Mouse (Mus musculus) midbrain, postnatal 0 days (tissue): ENCODE data around the gene Cldn19. TPM values are rescaled to one million over a fixed set of nuclear protein-coding genes. Genes with fewer than 3 reads are reported as not detected.
A peak's percentile ranks its signal among the peaks of the same experiment; 100 is the strongest.

Experiments used
- ATAC-seq: fragments of 200-750 bp; cut with Nextera tagmentation; 2 replicates; pipeline ENCODE4 v1.8.0; 2017; ENCODE audit warnings: moderate number of reproducible peaks, mild to moderate bottlenecking, moderate TSS enrichment, moderate library complexity; ENCODE audit not compliant: low FRiP score
- DNase-seq: peaks from one replicate; pipeline ENCODE4 v3.0.0-alpha.2; 2015; ENCODE audit warnings: low spot score
- H3K27ac ChIP-seq: fragments of 300-500 bp; sonication (generic); 2 replicates; pipeline ENCODE4 v1.5.1; 2014; ENCODE audit warnings: low read depth, mild to moderate bottlenecking, low read length, mixed read lengths
- H3K27me3 ChIP-seq: fragments of 300-500 bp; sonication (generic); 2 replicates; pipeline ENCODE4 v1.6.1; 2014; ENCODE audit warnings: low read length, control low read depth, mixed read lengths; ENCODE audit not compliant: insufficient read depth
- H3K36me3 ChIP-seq: fragments of 300-500 bp; sonication (generic); 2 replicates; pipeline ENCODE4 v1.6.1; 2014; ENCODE audit warnings: low read length, control low read depth, mixed read lengths; ENCODE audit not compliant: insufficient read depth
- H3K4me1 ChIP-seq: fragments of 300-500 bp; sonication (generic); 2 replicates; pipeline ENCODE4 v1.6.1; 2014; ENCODE audit warnings: mild to moderate bottlenecking, control low read depth, antibody characterized with exemption, low read length, mixed read lengths; ENCODE audit not compliant: insufficient read depth
- H3K4me2 ChIP-seq: fragments of 300-500 bp; sonication (generic); 2 replicates; pipeline ENCODE4 v1.6.1; 2014; ENCODE audit warnings: low read depth, mild to moderate bottlenecking, low read length, mixed read lengths; ENCODE audit not compliant: poor library complexity, severe bottlenecking
- H3K4me3 ChIP-seq: fragments of 300-500 bp; sonication (generic); 2 replicates; pipeline ENCODE4 v1.5.1; 2014; ENCODE audit warnings: low read depth, mild to moderate bottlenecking, low read length, moderate library complexity
- H3K9ac ChIP-seq: fragments of 300-500 bp; sonication (generic); replicated peaks from 2 replicates; pipeline ENCODE4 v1.6.1; 2014; ENCODE audit warnings: mild to moderate bottlenecking, low read length, moderate library complexity, mixed read lengths; ENCODE audit not compliant: poor library complexity, severe bottlenecking
- H3K9me3 ChIP-seq: fragments of 300-500 bp; sonication (generic); 2 replicates; pipeline ENCODE4 v1.6.1; 2016; ENCODE audit warnings: low read length, control low read depth
- CTCF ChIP-seq: IDR thresholded peaks from 2 replicates; pipeline ENCODE4 v1.5.1; 2016; ENCODE audit warnings: antibody characterized with exemption, mild to moderate bottlenecking
- WGBS: fragments of 180-500 bp; shearing (Covaris S2); extraction: QIAGEN DNeasy Blood & Tissue Kit; methylation state at CpG from one replicate; pipeline ENCODE4 v1.1.7; 2014; 5-methylcytosine and 5-hydroxymethylcytosine counted together
- polyA plus RNA-seq: library from polyadenylated mRNA; unstranded; fragments of >200 nt; fragmentation: Nextera tagmentation; extraction: Ambion mirVana; gene quantifications from 2 replicates; pipeline ENCODE4 v1.2.1, GENCODE M21; 2015
- total RNA-seq: library from RNA; depleted of rRNA; stranded (reverse); fragments of >200 nt; gene quantifications from 2 replicates; pipeline ENCODE4 v1.2.3, GENCODE M21; 2014; rRNA removed

Cldn19 gene
- total RNA-seq: 2.7 and 4.5 TPM in 2 replicates
- 0.75 and 0.77 TPM in 2 replicates for polyA plus RNA-seq

- peaks cover 9% of the 10 kb centered on the region for H3K4me1 ChIP-seq
- H3K9me3 ChIP-seq: no peaks in the 10 kb centered on the region
- H3K36me3 ChIP-seq: no peaks in the 10 kb centered on the region
- H3K4me2 ChIP-seq: no peak within 1 kb of the TSS
- DNase-seq (no peak), ATAC-seq (no peak)
- TF ChIP-seq CTCF: no peak
- 69% methylated on average over 12 of the region's 12 CpGs for WGBS
- H3K27ac ChIP-seq: peak within 1 kb of the TSS; percentile 62; the same call in 1 of the 2 replicates
- H3K4me3 ChIP-seq: no peak within 1 kb of the TSS
- 0 out of 2 replicates have a peak within 1 kb of the TSS, but pooled peaks have one; percentile 33 for H3K9ac ChIP-seq
- no peaks in the 10 kb centered on the region for H3K27me3 ChIP-seq
These were observed at the start of gene Cldn19 for GRCm38 (mm10) chr4:119255351-119255750. Gene Cldn19 (plus strand): TSS chr4:119255414.

GRCm38 (mm10) chr4:119216667-119217066 is 38.5 kb upstream of the Cldn19 start:
- Histone ChIP-seq H3K27ac (no peak overlapping the region), H3K4me3 (no peak overlapping the region), H3K9me3 (no peaks in the 10 kb centered on the region), H3K4me2 (no peak overlapping the region), H3K4me1 (no peaks in the 10 kb centered on the region), H3K27me3 (no peaks in the 10 kb centered on the region), H3K36me3 (no peaks in the 10 kb centered on the region), H3K9ac (no peak overlapping the region)
- DNase-seq (no peak), ATAC-seq (no peak)
- 70% methylated on average over 8 of the region's 8 CpGs for WGBS
- TF ChIP-seq CTCF: no peak

- no peak within 1 kb of the TSS for H3K4me2 ChIP-seq
- no peak for TF ChIP-seq CTCF
- DNase-seq (no peak), ATAC-seq (peak; percentile 38; the same call in 1 of the 2 replicates)
- no peaks in the 10 kb centered on the region for H3K27me3 ChIP-seq
- no peak within 1 kb of the TSS for H3K9ac ChIP-seq
- no peak within 1 kb of the TSS for H3K4me3 ChIP-seq
- H3K9me3 ChIP-seq: no peaks in the 10 kb centered on the region
- H3K27ac ChIP-seq: no peak within 1 kb of the TSS
- H3K4me1 ChIP-seq: no peaks in the 10 kb centered on the region
- no peaks in the 10 kb centered on the region for H3K36me3 ChIP-seq
- 14% methylated on average over 11 of the region's 11 CpGs for WGBS
These were observed 37.0 kb upstream of the Cldn19 start, which contains the start of gene Tmem269 for GRCm38 (mm10) chr4:119218169-119218568. Gene Tmem269 (minus strand): TSS chr4:119218217.

GRCm38 (mm10) chr4:119223696-119224095 is 31.5 kb upstream of the Cldn19 start:
- H3K4me1 ChIP-seq: no peaks in the 10 kb centered on the region
- H3K27ac ChIP-seq: no peak overlapping the region
- peak; percentile 71 for TF ChIP-seq CTCF
- ATAC-seq (no peak), DNase-seq (peak; percentile 22)
- H3K9ac ChIP-seq: no peak overlapping the region
- H3K4me3 ChIP-seq: no peak overlapping the region
- H3K27me3 ChIP-seq: no peaks in the 10 kb centered on the region
- WGBS: 96% methylated on average over 1 of the region's 1 CpGs
- peaks cover 29% of the 10 kb centered on the region for H3K36me3 ChIP-seq
- no peak overlapping the region for H3K4me2 ChIP-seq
- H3K9me3 ChIP-seq: no peaks in the 10 kb centered on the region

- ATAC-seq: no peak
These were observed 30.7 kb upstream of the Cldn19 start for GRCm38 (mm10) chr4:119224534-119224933.

GRCm38 (mm10) chr4:119225719-119226118 is 29.5 kb upstream of the Cldn19 start:
- H3K9me3 ChIP-seq: no peaks in the 10 kb centered on the region
- WGBS: 91% methylated on average over 9 of the region's 9 CpGs
- no peak for ATAC-seq

More at GRCm38 (mm10) chr4:119224534-119224933, 30.7 kb upstream of the Cldn19 start:
- Histone ChIP-seq H3K36me3 (peaks cover 29% of the 10 kb centered on the region), H3K9me3 (no peaks in the 10 kb centered on the region), H3K4me2 (no peak overlapping the region), H3K9ac (no peak overlapping the region), H3K27ac (no peak overlapping the region), H3K27me3 (no peaks in the 10 kb centered on the region), H3K4me3 (no peak overlapping the region), H3K4me1 (no peaks in the 10 kb centered on the region)
- no peak for DNase-seq
- 97% methylated on average over 3 of the region's 3 CpGs for WGBS
- no peak for TF ChIP-seq CTCF

More at GRCm38 (mm10) chr4:119225719-119226118, 29.5 kb upstream of the Cldn19 start:
- no peak overlapping the region for H3K9ac ChIP-seq
- H3K4me1 ChIP-seq: no peaks in the 10 kb centered on the region
- no peak overlapping the region for H3K4me2 ChIP-seq
- no peak for TF ChIP-seq CTCF
- no peaks in the 10 kb centered on the region for H3K27me3 ChIP-seq
- no peak overlapping the region for H3K4me3 ChIP-seq
- DNase-seq: no peak
- H3K36me3 ChIP-seq: peaks cover 29% of the 10 kb centered on the region
- H3K27ac ChIP-seq: no peak overlapping the region
